Comparison of ENCODE assay signal across 7 mouse cellular contexts in genomic region chr4:99969328-99969727, GRCm38 (mm10). TPM values are rescaled to one million over a fixed set of nuclear protein-coding genes. Genes with fewer than 3 reads are reported as not detected.
DNase-seq lines count a peak whose midpoint lies in the region; ATAC-seq lines count a peak whose summit lies in the region.

No protein-coding gene starts in this region.

- H3K27me3 ChIP-seq in neural tube, embryonic 15.5 days (replicated peaks), result no peaks in the 10 kb centered on the region
- H3K27me3 ChIP-seq in kidney, embryonic 16.5 days (ENCODE audit: insufficient read depth, low read length), result no peaks in the 10 kb centered on the region
- H3K27me3 ChIP-seq in stomach, embryonic 15.5 days (replicated peaks), result no peaks in the 10 kb centered on the region

- H3K27ac ChIP-seq in neural tube, embryonic 15.5 days (replicated peaks), result no peak overlapping the region
- peak overlapping the region; percentile 69 for H3K27ac ChIP-seq in kidney, embryonic 16.5 days (ENCODE audit: low read length)
- peak overlapping the region; percentile 73 for H3K27ac ChIP-seq in stomach, embryonic 15.5 days

- H3K4me1 ChIP-seq in neural tube, embryonic 15.5 days, result no peaks in the 10 kb centered on the region
- no peaks in the 10 kb centered on the region; the same call in 1 of the 2 replicates for H3K4me1 ChIP-seq in kidney, embryonic 16.5 days (ENCODE audit: insufficient read depth, low read length)
- 0 out of 2 replicates have a peak, but pooled peaks cover 3% of the 10 kb centered on the region for H3K4me1 ChIP-seq in stomach, embryonic 15.5 days

- no peak overlapping the region for H3K4me2 ChIP-seq in neural tube, embryonic 15.5 days
- H3K4me2 ChIP-seq in kidney, embryonic 16.5 days (replicated peaks; ENCODE audit: low read depth, low read length), result 0 out of 2 replicates have a peak overlapping the region, but pooled peaks have one; percentile 11
- no peak overlapping the region for H3K4me2 ChIP-seq in stomach, embryonic 15.5 days

- H3K9ac ChIP-seq in neural tube, embryonic 15.5 days (replicated peaks), result no peak overlapping the region
- H3K9ac ChIP-seq in kidney, embryonic 16.5 days (replicated peaks; ENCODE audit: low read length), result no peak overlapping the region; the same call in 1 of the 2 replicates
- no peak overlapping the region for H3K9ac ChIP-seq in stomach, embryonic 15.5 days

- no peaks in the 10 kb centered on the region for H3K9me3 ChIP-seq in neural tube, embryonic 15.5 days (replicated peaks)
- no peaks in the 10 kb centered on the region for H3K9me3 ChIP-seq in kidney, embryonic 16.5 days (ENCODE audit: low read length)
- no peaks in the 10 kb centered on the region for H3K9me3 ChIP-seq in stomach, embryonic 15.5 days

- 46% methylated on average over 5 of the region's 5 CpGs for WGBS in neural tube, embryonic 15.5 days
- WGBS in kidney, embryonic 16.5 days, result 36% methylated on average over 5 of the region's 5 CpGs
- 46% methylated on average over 5 of the region's 5 CpGs for WGBS in stomach, embryonic 15.5 days

- no peak for ATAC-seq in neural tube, embryonic 15.5 days (ENCODE audit: low FRiP score)
- peak; percentile 82; the same call in 1 of the 2 replicates for ATAC-seq in kidney, embryonic 16.5 days (ENCODE audit: low FRiP score, low TSS enrichment)
- 0 out of 2 replicates have a peak, but pooled peaks have one; percentile 43 for ATAC-seq in stomach, embryonic 15.5 days (ENCODE audit: insufficient read depth, low FRiP score, low read depth)
- no peak for ATAC-seq in inflammation-experienced regulatory T-cells, adult 6 months

- DNase-seq in neural tube, embryonic 10.5 days (ENCODE audit: extremely low spot score, low spot score), result peak; percentile 39
- DNase-seq in gastrocnemius, postnatal 25 days, result peak; percentile 83
- no peak for DNase-seq in thymus, postnatal 25 days

- no peak overlapping the region for H3K4me3 ChIP-seq in neural tube, embryonic 15.5 days (replicated peaks)
- no peak overlapping the region for H3K4me3 ChIP-seq in kidney, embryonic 16.5 days (ENCODE audit: low read length)
- no peak overlapping the region for H3K4me3 ChIP-seq in stomach, embryonic 15.5 days (replicated peaks)

- H3K36me3 ChIP-seq in neural tube, embryonic 15.5 days, result peaks cover 35% of the 10 kb centered on the region
- peaks cover 17% of the 10 kb centered on the region; the same call in 1 of the 2 replicates for H3K36me3 ChIP-seq in kidney, embryonic 16.5 days (ENCODE audit: insufficient read depth, low read length)
- H3K36me3 ChIP-seq in stomach, embryonic 15.5 days, result peaks cover 9% of the 10 kb centered on the region; the same call in 1 of the 2 replicates

RNA-seq across cellular contexts. Expression of gene Itgb3bp, which starts 39.7 kb away (rescaled TPM):
- polyA plus RNA-seq in neural tube, embryonic 15.5 days (2015; fragmentation: Nextera tagmentation; extraction: Ambion mirVana), result 13.1 and 17.3 TPM in 2 replicates
- total RNA-seq in gastrocnemius, postnatal 25 days (2021), result 1 to 10 TPM; 3.6 to 4.7 TPM
- 30.8 and 31.2 TPM in 2 replicates for polyA plus RNA-seq in kidney, embryonic 16.5 days (2015; fragmentation: Nextera tagmentation; extraction: Ambion mirVana)
- 37.3 and 41.3 TPM in 2 replicates for polyA plus RNA-seq in stomach, embryonic 15.5 days (2015; fragmentation: Nextera tagmentation; extraction: Ambion mirVana)
- 10 to 100 TPM; 26.1 to 35.5 (median 26.5) TPM for polyA plus RNA-seq in inflammation-experienced regulatory T-cells, adult 6 months (2017; shearing (Covaris generic))

RNA-seq across cellular contexts. Expression of gene Pgm1, which starts 40.1 kb away (rescaled TPM):
- 91.9 and 96.9 TPM in 2 replicates for polyA plus RNA-seq in neural tube, embryonic 15.5 days (2015; fragmentation: Nextera tagmentation; extraction: Ambion mirVana)
- 1,000 to 10,000 TPM in 1 of 2 experiments, 100 to 1,000 TPM in 1; 832 to 1,031 TPM for total RNA-seq in gastrocnemius, postnatal 25 days (2021)
- polyA plus RNA-seq in kidney, embryonic 16.5 days (2015; fragmentation: Nextera tagmentation; extraction: Ambion mirVana), result 83.2 and 89.5 TPM in 2 replicates
- 110 and 116 TPM in 2 replicates for polyA plus RNA-seq in stomach, embryonic 15.5 days (2015; fragmentation: Nextera tagmentation; extraction: Ambion mirVana)
- polyA plus RNA-seq in inflammation-experienced regulatory T-cells, adult 6 months (2017; shearing (Covaris generic)), result 10 to 100 TPM; 30.8 to 43.4 (median 35.4) TPM

Comparison
In these comparisons a context has a peak if more than half of its experiments do, and no peak if none do; other contexts are left out.
1. ATAC-seq: peak in kidney, embryonic 16.5 days (single experiment) and stomach, embryonic 15.5 days (single experiment); none in neural tube, embryonic 15.5 days (single experiment) and inflammation-experienced regulatory T-cells, adult 6 months (single experiment).